Mouse (Mus musculus): ENCODE results near the gene Arhgap42. TPM values are rescaled to one million over a fixed set of nuclear protein-coding genes. Genes with fewer than 3 reads are reported as not detected.

Arhgap42 gene
- polyA plus RNA-seq, 1 experiment, result 1.4 TPM

DNA sequence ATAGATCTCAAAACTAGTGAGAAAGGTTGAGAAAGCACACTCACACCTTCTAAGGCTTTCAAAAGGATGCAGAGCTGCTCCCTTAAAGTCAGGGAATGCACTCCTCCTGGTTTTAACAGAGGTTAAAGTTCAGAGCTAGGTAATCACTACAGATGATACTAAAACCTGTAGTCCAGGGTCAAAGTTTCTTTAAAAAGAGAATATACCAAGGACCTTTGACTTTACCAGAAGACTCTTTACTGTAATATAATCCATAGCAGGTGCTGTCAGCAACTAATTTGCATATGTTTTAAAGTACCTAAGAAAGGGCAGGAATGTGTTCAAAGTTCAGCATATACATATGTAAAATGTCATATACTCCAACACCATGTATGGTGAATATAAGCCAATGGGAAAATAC lies 30.7 kb downstream of the Arhgap42 start:
- Histone ChIP-seq H3K4me1 (ENCODE audit: control insufficient read depth, insufficient read depth, low read length) (no peaks in the 10 kb centered on the region), H3K27me3 (ENCODE audit: control insufficient read depth, insufficient read depth, low read length) (no peaks in the 10 kb centered on the region), H3K4me3 (ENCODE audit: control insufficient read depth, low read depth, low read length) (no peak overlapping the region), H3K27ac (ENCODE audit: control insufficient read depth, insufficient read depth, low read depth, low read length) (no peak overlapping the region), H3K36me3 (ENCODE audit: control insufficient read depth, insufficient read depth, low read length) (no peaks in the 10 kb centered on the region)
- TF ChIP-seq CTCF (IDR thresholded peaks at IDR 0.05; ENCODE audit: control insufficient read depth, insufficient read depth, insufficient replicate concordance, low read depth, low read length) (no peak), POLR2A (IDR thresholded peaks at IDR 0.05; ENCODE audit: control insufficient read depth, low read depth, low read length) (no peak)

GRCm38 (mm10) chr9:9207251-9207650 lies 31.6 kb downstream of the Arhgap42 start:
- Histone ChIP-seq H3K27me3 (ENCODE audit: control insufficient read depth, insufficient read depth, low read length) (no peaks in the 10 kb centered on the region), H3K27ac (ENCODE audit: control insufficient read depth, insufficient read depth, low read depth, low read length) (no peak overlapping the region), H3K4me1 (ENCODE audit: control insufficient read depth, insufficient read depth, low read length) (no peaks in the 10 kb centered on the region), H3K36me3 (ENCODE audit: control insufficient read depth, insufficient read depth, low read length) (no peaks in the 10 kb centered on the region), H3K4me3 (ENCODE audit: control insufficient read depth, low read depth, low read length) (no peak overlapping the region)
- no peak for TF ChIP-seq POLR2A (IDR thresholded peaks at IDR 0.05; ENCODE audit: control insufficient read depth, low read depth, low read length)
- no peak for TF ChIP-seq CTCF (IDR thresholded peaks at IDR 0.05; ENCODE audit: control insufficient read depth, insufficient read depth, insufficient replicate concordance, low read depth, low read length)

- Histone ChIP-seq H3K4me3 (ENCODE audit: control insufficient read depth, low read depth, low read length) (no peak overlapping the region), H3K36me3 (ENCODE audit: control insufficient read depth, insufficient read depth, low read length) (no peaks in the 10 kb centered on the region), H3K4me1 (ENCODE audit: control insufficient read depth, insufficient read depth, low read length) (no peaks in the 10 kb centered on the region), H3K27ac (ENCODE audit: control insufficient read depth, insufficient read depth, low read depth, low read length) (no peak overlapping the region), H3K27me3 (ENCODE audit: control insufficient read depth, insufficient read depth, low read length) (no peaks in the 10 kb centered on the region)
- TF ChIP-seq CTCF (IDR thresholded peaks at IDR 0.05; ENCODE audit: control insufficient read depth, insufficient read depth, insufficient replicate concordance, low read depth, low read length) (no peak), POLR2A (IDR thresholded peaks at IDR 0.05; ENCODE audit: control insufficient read depth, low read depth, low read length) (no peak)
Observed at GRCm38 (mm10) chr9:9200827-9201388, 38.0 kb downstream of the Arhgap42 start.

DNA sequence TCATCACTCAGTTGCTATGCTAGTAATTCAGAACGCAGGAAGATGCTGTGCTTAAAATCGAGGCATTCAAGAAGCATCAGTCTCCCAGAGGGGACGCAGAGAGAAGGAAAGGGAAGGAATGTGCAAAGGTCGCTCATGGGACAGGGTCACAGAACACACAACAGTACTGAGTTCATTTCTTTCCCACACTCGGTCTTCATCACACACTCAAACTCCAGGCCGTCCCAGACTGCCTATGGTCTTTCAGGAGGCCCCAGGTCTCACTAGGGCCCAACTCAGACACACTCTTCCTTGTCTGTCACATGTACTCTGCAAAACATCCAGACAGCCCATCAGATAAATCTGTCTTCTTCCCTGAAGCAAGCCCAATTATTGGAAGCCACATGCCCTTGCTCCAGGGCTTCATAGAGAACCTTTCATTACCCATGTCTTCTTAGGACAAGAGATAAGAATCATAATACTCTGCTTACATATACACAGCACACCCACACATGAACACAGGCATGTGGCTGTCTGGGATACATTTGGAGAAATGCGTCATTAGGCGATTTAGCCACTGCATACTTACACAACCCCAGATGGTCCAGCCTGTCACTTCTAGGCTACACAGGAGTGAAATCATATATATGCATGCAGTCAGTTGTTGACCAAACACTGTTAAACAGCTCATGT lies 39.6 kb downstream of the Arhgap42 start:
- Histone ChIP-seq H3K36me3 (ENCODE audit: control insufficient read depth, insufficient read depth, low read length) (no peaks in the 10 kb centered on the region), H3K4me1 (ENCODE audit: control insufficient read depth, insufficient read depth, low read length) (no peaks in the 10 kb centered on the region), H3K4me3 (ENCODE audit: control insufficient read depth, low read depth, low read length) (no peak overlapping the region), H3K27me3 (ENCODE audit: control insufficient read depth, insufficient read depth, low read length) (no peaks in the 10 kb centered on the region), H3K27ac (ENCODE audit: control insufficient read depth, insufficient read depth, low read depth, low read length) (no peak overlapping the region)
- no peak for TF ChIP-seq CTCF (IDR thresholded peaks at IDR 0.05; ENCODE audit: control insufficient read depth, insufficient read depth, insufficient replicate concordance, low read depth, low read length)
- TF ChIP-seq POLR2A (IDR thresholded peaks at IDR 0.05; ENCODE audit: control insufficient read depth, low read depth, low read length), result no peak

GRCm38 (mm10) chr9:9198645-9199044 lies 40.3 kb downstream of the Arhgap42 start:
- TF ChIP-seq POLR2A (IDR thresholded peaks at IDR 0.05; ENCODE audit: control insufficient read depth, low read depth, low read length) (no peak), CTCF (IDR thresholded peaks at IDR 0.05; ENCODE audit: control insufficient read depth, insufficient read depth, insufficient replicate concordance, low read depth, low read length) (no peak)
- Histone ChIP-seq H3K36me3 (ENCODE audit: control insufficient read depth, insufficient read depth, low read length) (no peaks in the 10 kb centered on the region), H3K27ac (ENCODE audit: control insufficient read depth, insufficient read depth, low read depth, low read length) (no peak overlapping the region), H3K4me3 (ENCODE audit: control insufficient read depth, low read depth, low read length) (no peak overlapping the region), H3K4me1 (ENCODE audit: control insufficient read depth, insufficient read depth, low read length) (no peaks in the 10 kb centered on the region), H3K27me3 (ENCODE audit: control insufficient read depth, insufficient read depth, low read length) (no peaks in the 10 kb centered on the region)

- no peaks in the 10 kb centered on the region for H3K27me3 ChIP-seq (ENCODE audit: control insufficient read depth, insufficient read depth, low read length)
- no peak overlapping the region for H3K27ac ChIP-seq (ENCODE audit: control insufficient read depth, insufficient read depth, low read depth, low read length)
- no peaks in the 10 kb centered on the region for H3K36me3 ChIP-seq (ENCODE audit: control insufficient read depth, insufficient read depth, low read length)
- H3K4me1 ChIP-seq (ENCODE audit: control insufficient read depth, insufficient read depth, low read length), result no peaks in the 10 kb centered on the region
- no peak overlapping the region for H3K4me3 ChIP-seq (ENCODE audit: control insufficient read depth, low read depth, low read length)
- TF ChIP-seq CTCF (IDR thresholded peaks at IDR 0.05; ENCODE audit: control insufficient read depth, insufficient read depth, insufficient replicate concordance, low read depth, low read length) (no peak), POLR2A (IDR thresholded peaks at IDR 0.05; ENCODE audit: control insufficient read depth, low read depth, low read length) (no peak)
Observed at GRCm38 (mm10) chr9:9196046-9196445, 42.9 kb downstream of the Arhgap42 start.

DNA sequence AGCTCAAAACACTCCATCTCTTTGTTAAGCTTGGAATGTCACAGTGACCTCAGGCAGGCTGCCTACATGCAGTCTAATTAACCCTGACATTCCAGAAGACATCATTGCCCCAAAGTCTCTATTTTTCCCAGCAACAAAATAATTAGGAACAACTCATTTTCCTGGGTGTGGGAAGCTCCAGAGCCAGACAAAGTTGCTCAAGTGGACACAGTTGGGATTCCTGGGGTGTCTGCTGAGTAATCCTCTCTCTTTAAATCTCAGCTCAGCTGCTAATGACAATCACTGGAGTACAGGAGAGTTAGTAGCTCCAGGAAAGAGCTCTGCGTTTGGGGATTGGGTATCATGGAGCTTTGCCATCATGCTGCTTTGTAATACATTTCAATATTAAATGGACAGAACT lies 44.4 kb downstream of the Arhgap42 start:
- H3K27me3 ChIP-seq (ENCODE audit: control insufficient read depth, insufficient read depth, low read length), result no peaks in the 10 kb centered on the region
- no peaks in the 10 kb centered on the region for H3K36me3 ChIP-seq (ENCODE audit: control insufficient read depth, insufficient read depth, low read length)
- no peak overlapping the region for H3K4me3 ChIP-seq (ENCODE audit: control insufficient read depth, low read depth, low read length)
- no peak overlapping the region for H3K27ac ChIP-seq (ENCODE audit: control insufficient read depth, insufficient read depth, low read depth, low read length)
- no peaks in the 10 kb centered on the region for H3K4me1 ChIP-seq (ENCODE audit: control insufficient read depth, insufficient read depth, low read length)
- TF ChIP-seq CTCF (IDR thresholded peaks at IDR 0.05; ENCODE audit: control insufficient read depth, insufficient read depth, insufficient replicate concordance, low read depth, low read length) (no peak), POLR2A (IDR thresholded peaks at IDR 0.05; ENCODE audit: control insufficient read depth, low read depth, low read length) (no peak)

Data from testis, adult 2 months (tissue).